Mouse (Mus musculus): ENCODE data around the gene Plscr3. TPM values are rescaled to one million over a fixed set of nuclear protein-coding genes. Genes with fewer than 3 reads are reported as not detected.

Plscr3 gene
- total RNA-seq, 2 experiments from 2014 or later, result 17.1 to 19.8 TPM

DNA sequence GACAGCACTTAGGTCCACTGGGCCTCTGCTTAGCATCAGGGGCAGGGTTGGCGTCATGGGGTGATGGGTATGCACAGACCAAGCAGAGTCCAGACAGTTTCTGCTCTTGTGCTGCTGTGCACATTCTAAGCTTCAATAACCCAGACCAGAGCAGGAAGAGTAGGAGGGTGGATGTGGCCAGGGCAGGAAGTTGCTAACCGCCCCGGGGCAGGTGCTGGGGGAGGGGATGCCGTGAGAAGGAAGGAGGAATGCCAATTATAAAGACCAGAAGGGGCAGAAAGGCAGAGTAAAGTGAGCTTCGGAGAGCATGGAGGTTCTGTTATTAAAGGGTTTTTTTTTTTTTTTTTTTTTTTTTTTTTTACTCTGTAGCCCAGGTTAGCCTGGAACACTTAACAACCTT, 48.5 kb downstream of the Plscr3 start:
- Histone ChIP-seq H3K4me3 (no peak overlapping the region), H3K27ac (no peak overlapping the region)
- no peak for TF ChIP-seq CTCF (conservative IDR thresholded peaks at IDR 0.05)
- no peak for DNase-seq (ENCODE audit: low spot score in 2 of 2)

DNA sequence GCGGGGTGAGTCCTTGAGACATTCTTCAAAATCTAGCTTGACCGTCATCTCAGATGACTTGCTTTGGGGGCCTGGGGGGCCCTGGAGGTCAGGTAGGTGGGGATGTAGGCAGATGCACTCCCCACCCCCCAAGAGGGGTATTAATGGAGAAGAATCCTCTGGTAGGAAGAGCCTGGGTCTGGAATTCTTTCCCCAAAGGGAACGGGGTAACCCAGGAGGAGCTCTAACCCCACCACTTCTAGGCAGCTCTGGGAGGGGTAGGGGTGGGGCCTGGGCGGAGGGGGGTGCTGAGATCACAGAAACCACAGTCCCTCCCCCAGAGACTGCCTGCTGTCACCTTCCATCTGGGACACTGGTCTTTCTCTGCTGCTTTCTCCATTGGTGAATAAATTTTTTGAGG, 49.1 kb downstream of the Plscr3 start, which contains the start of gene Acap1:
Acap1 (minus strand) TSS at position 249 of the 400 bp plus-strand sequence.
- Histone ChIP-seq H3K27ac (no peak within 1 kb of the TSS), H3K4me3 (no peak within 1 kb of the TSS)
- TF ChIP-seq CTCF (conservative IDR thresholded peaks at IDR 0.05), result no peak
- DNase-seq (ENCODE audit: low spot score in 2 of 2), result no peak

DNA sequence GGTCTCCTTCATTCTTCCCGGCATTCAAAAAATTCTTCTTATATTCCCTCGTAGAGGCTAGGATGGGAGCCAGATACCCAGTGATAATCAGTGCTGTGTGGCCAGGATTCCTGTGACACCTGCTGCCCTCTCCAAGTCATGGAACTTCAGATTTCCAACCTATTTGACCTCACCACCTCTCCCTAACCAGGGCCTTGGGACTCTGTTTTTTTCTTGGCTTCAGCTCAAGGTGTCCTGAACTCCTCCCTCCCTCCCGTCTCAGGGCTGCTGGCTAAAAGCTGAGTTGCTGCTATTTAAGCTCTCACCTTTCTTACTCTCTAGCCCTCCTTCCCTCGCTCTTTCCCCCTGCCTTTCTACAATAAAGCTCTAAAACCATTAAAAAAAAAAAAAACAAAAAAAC, 53.7 kb downstream of the Plscr3 start:
- DNase-seq (ENCODE audit: low spot score in 2 of 2), result no peak
- H3K4me3 ChIP-seq, result no peak overlapping the region
- TF ChIP-seq CTCF (conservative IDR thresholded peaks at IDR 0.05), result no peak
- H3K27ac ChIP-seq, result no peak overlapping the region

DNA sequence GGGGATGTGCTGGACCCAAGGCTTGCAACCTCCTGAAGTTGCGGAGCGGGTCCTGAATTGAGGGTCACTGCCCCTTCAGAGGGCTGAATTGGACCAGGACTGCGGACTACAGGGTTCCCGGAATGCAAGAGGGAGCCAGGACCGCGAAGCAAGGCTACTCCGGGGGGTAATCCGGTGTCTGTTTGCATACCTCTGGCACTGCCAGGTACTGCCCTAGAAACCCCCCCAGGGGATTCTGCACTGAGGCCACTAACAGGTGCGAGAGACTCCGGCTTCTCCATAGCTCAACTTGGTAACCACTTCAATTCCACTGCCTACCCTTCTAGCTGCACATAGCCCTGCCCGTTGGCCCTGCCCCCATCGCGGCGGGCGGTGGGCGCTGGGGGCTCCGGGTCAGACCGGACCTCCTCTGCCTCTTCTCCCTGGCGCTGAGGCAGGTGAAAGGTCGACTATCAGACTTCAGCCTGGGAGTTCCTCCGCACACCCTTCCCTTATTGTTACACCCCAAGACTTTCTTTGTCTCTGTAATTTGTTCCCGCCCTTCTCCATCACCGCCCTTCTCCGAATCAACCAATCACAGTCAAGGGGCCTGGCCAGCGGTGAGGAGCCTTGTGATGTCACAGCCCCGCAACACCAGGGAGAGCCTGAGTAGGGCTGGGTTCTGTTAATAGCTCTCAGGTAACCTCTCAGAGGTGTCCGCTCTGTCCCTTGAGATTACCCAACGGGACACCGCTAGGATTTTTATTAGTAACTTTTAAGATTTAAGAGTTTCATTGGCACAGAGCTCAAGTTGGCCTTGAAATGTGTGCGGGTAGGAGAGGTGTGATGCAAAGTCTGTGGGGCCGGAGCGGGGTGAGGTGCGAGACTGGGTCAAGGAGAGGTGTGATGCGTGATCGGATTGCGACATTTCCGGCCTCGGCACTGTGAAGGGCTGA, 54.6 kb downstream of the Plscr3 start, which contains the start of the genes 2810408A11Rik and Neurl4:
2810408A11Rik (minus strand) TSS at position 517 of the 935 bp plus-strand sequence.
Neurl4 (plus strand) TSS at position 602 of the 935 bp plus-strand sequence.
- TF ChIP-seq CTCF (conservative IDR thresholded peaks at IDR 0.05), result no peak
- peak; percentile 88 to 92 for DNase-seq (ENCODE audit: low spot score in 2 of 2)
- Histone ChIP-seq H3K27ac (peak within 1 kb of the TSS; percentile 94), H3K4me3 (peak within 1 kb of the TSS; percentile 72)

DNA sequence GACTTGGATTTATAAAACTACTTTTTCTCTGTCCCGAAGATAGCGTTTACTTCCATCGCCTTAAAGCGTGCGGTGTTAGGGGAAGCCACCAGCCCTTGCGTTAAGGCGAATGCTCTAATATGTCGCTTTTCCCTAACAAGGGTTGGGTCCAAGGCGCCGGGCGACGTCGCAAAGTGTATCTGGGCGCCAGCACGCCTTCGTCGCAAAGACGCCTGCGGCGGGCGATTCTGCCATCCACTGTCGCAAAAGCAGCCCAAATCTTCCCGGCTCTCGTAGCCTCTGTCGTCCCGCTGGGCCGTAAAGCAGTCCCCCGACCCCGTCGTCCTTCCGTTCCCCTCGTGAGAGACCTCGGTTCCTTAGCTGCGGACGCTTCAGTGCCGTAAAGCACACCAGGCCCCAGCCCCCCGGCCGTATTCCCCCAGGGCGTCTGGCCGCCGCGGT, 55.2 kb downstream of the Plscr3 start:
- Histone ChIP-seq H3K27ac (peak overlapping the region; percentile 94), H3K4me3 (peak overlapping the region; percentile 72)
- DNase-seq (ENCODE audit: low spot score in 2 of 2), result peak; percentile 95 to 98
- no peak for TF ChIP-seq CTCF (conservative IDR thresholded peaks at IDR 0.05)

Small RNAs within 50 kb of the gene (microRNA-seq; reads per million reads assigned to microRNA genes)
- 0 reads per million in 2 experiments for gene Mir6924

Other genes starting within 250 kb of the Plscr3 start
- gene Atp1b2, start 240.4 kb upstream of the Plscr3 start, total RNA-seq (2021), result 100 to 1,000 TPM; 391 to 411 TPM
- not detected for gene Shbg, start 228.5 kb upstream of the Plscr3 start, total RNA-seq (2021)
- gene Sat2, start 224.4 kb upstream of the Plscr3 start, total RNA-seq (2021), result 10 to 100 TPM; 15.1 to 15.6 TPM
- gene Fxr2, start 213.4 kb upstream of the Plscr3 start, total RNA-seq (2021), result 100 to 1,000 TPM; 138 to 143 TPM
- gene Sox15, start 191.1 kb upstream of the Plscr3 start, total RNA-seq (2021), result under 1 TPM in 1 of 2 experiments, not detected in 1; 0.44 TPM
- 10 to 100 TPM; 54.9 to 59.3 TPM for gene Mpdu1, start 183.7 kb upstream of the Plscr3 start, total RNA-seq (2021)
- gene Cd68, start 180.2 kb upstream of the Plscr3 start, total RNA-seq (2021), result 10 to 100 TPM in 1 of 2 experiments, 1 to 10 TPM in 1; 9.7 to 15.4 TPM
- 100 to 1,000 TPM; 342 to 344 TPM for gene Eif4a1, start 174.0 kb upstream of the Plscr3 start, total RNA-seq (2021)
- 100 to 1,000 TPM; 108 to 132 TPM for gene Senp3, start 164.3 kb upstream of the Plscr3 start, total RNA-seq (2021)
- gene Tnfsf13, start 160.6 kb upstream of the Plscr3 start, total RNA-seq (2021), result 1 to 10 TPM; 2.1 to 2.5 TPM
- gene Tnfsf12, start 150.5 kb upstream of the Plscr3 start, total RNA-seq (2021), result 1 to 10 TPM; 8.9 to 9.6 TPM
- gene Tnfsfm13, start 150.3 kb upstream of the Plscr3 start, total RNA-seq (2021), result 1 to 10 TPM; 1.6 to 2.2 TPM
- 10 to 100 TPM; 64.6 to 65.4 TPM for gene Polr2a, start 87.7 kb upstream of the Plscr3 start, total RNA-seq (2021)
- not detected for gene Slc35g3, start 84.4 kb upstream of the Plscr3 start, total RNA-seq (2021)
- gene Zbtb4, start 80.5 kb upstream of the Plscr3 start, total RNA-seq (2021), result 100 to 1,000 TPM; 122 to 133 TPM
- gene Chrnb1, start 50.4 kb upstream of the Plscr3 start, total RNA-seq (2021), result 1 to 10 TPM; 1.1 to 1.3 TPM
- 10 to 100 TPM; 25.6 to 28.0 TPM for gene Fgf11, start 44.5 kb upstream of the Plscr3 start, total RNA-seq (2021)
- not detected for gene Tmem102, start 40.8 kb upstream of the Plscr3 start, total RNA-seq (2021)
- gene Gm39566, start 31.1 kb upstream of the Plscr3 start, total RNA-seq (2021), result not detected
- gene Spem2, start 27.9 kb upstream of the Plscr3 start, total RNA-seq (2021), result not detected
- gene Spem1, start 24.2 kb upstream of the Plscr3 start, total RNA-seq (2021), result under 1 TPM; 0.34 to 0.49 TPM
- gene Nlgn2, start 8.6 kb upstream of the Plscr3 start, total RNA-seq (2021), result 100 to 1,000 TPM; 197 to 201 TPM
- 100 to 1,000 TPM; 113 to 114 TPM for gene Tmem256, start 7.9 kb upstream of the Plscr3 start, total RNA-seq (2021)
- not detected for gene Tnk1, start 12.4 kb downstream of the Plscr3 start, total RNA-seq (2021)
- gene Tmem95, start 31.6 kb downstream of the Plscr3 start, total RNA-seq (2021), result not detected
- 1 to 10 TPM; 1.3 to 1.4 TPM for gene Kctd11, start 35.0 kb downstream of the Plscr3 start, total RNA-seq (2021)
- gene Acap1, start 49.2 kb downstream of the Plscr3 start, total RNA-seq (2021), result not detected
- gene 2810408A11Rik, start 54.6 kb downstream of the Plscr3 start, total RNA-seq (2021), result 1 to 10 TPM in 1 of 2 experiments, under 1 TPM in 1; 0.64 to 1.0 TPM
- gene Neurl4, start 54.7 kb downstream of the Plscr3 start, total RNA-seq (2021), result 100 to 1,000 TPM; 122 to 125 TPM
- 10 to 100 TPM; 35.6 to 41.5 TPM for gene Gps2, start 67.5 kb downstream of the Plscr3 start, total RNA-seq (2021)
- 100 to 1,000 TPM; 413 to 441 TPM for gene Eif5a, start 75.6 kb downstream of the Plscr3 start, total RNA-seq (2021)
- 10 to 100 TPM; 12.4 to 14.5 TPM for gene Ybx2, start 89.4 kb downstream of the Plscr3 start, total RNA-seq (2021)
- 1 to 10 TPM; 1.8 to 2.2 TPM for gene Slc2a4, start 101.8 kb downstream of the Plscr3 start, total RNA-seq (2021)
- not detected for gene Cldn7, start 118.4 kb downstream of the Plscr3 start, total RNA-seq (2021)
- 100 to 1,000 TPM; 106 to 114 TPM for gene Ctdnep1, start 134.8 kb downstream of the Plscr3 start, total RNA-seq (2021)
- gene Elp5, start 136.1 kb downstream of the Plscr3 start, total RNA-seq (2021), result 10 to 100 TPM; 72.8 to 72.9 TPM
- gene Gabarap, start 144.8 kb downstream of the Plscr3 start, total RNA-seq (2021), result 100 to 1,000 TPM; 216 to 229 TPM
- 10 to 100 TPM; 40.5 to 42.6 TPM for gene Phf23, start 149.4 kb downstream of the Plscr3 start, total RNA-seq (2021)
- gene Dvl2, start 154.2 kb downstream of the Plscr3 start, total RNA-seq (2021), result 10 to 100 TPM; 40.6 to 45.3 TPM
- gene Acadvl, start 169.0 kb downstream of the Plscr3 start, total RNA-seq (2021), result 10 to 100 TPM; 54.9 to 63.7 TPM
- gene Dlg4, start 170.6 kb downstream of the Plscr3 start, total RNA-seq (2021), result 100 to 1,000 TPM; 880 to 888 TPM
- 1 to 10 TPM in 1 of 2 experiments, under 1 TPM in 1; 0.52 to 1.7 TPM for gene Asgr1, start 207.7 kb downstream of the Plscr3 start, total RNA-seq (2021)
- gene Asgr2, start 246.3 kb downstream of the Plscr3 start, total RNA-seq (2021), result not detected

Measured in layer of hippocampus, adult 2 months (tissue).